Comparison of ENCODE assay signal across 11 mouse cellular contexts in genomic region chr19:47319521-47320330, GRCm38 (mm10).
DNase-seq lines count a peak whose midpoint lies in the region; ATAC-seq and TF ChIP-seq lines count a peak whose summit lies in the region.
"Had no signal": no experiment of that assay in that cellular context is flagged by ENCODE, and none has a peak within 500 bp of the region (broad histone marks: within the 10 kb centered on the region; RNA-seq: fewer than 3 reads in every experiment).

No protein-coding gene starts in this region.

- H3K4me3 ChIP-seq in heart, adult 2 months = peak overlapping the region; percentile 25
- H3K4me3 ChIP-seq in testis, adult 2 months (ENCODE audit: control insufficient read depth, low read depth, low read length) = peak overlapping the region; percentile 44
- H3K4me3 ChIP-seq in limb, embryonic 13.5 days = 0 out of 2 replicates have a peak overlapping the region, but pooled peaks have one; percentile 2

- H3K36me3 ChIP-seq in heart, adult 2 months (ENCODE audit: control insufficient read depth, insufficient read depth, low read length) = no peaks in the 10 kb centered on the region
- H3K36me3 ChIP-seq in testis, adult 2 months (ENCODE audit: control insufficient read depth, insufficient read depth, low read length) = no peaks in the 10 kb centered on the region
- no peaks in the 10 kb centered on the region for H3K36me3 ChIP-seq in limb, embryonic 13.5 days

- intact Hi-C loops in heart, adult 2 months (cut with DNase I) = loop anchor here (5.0 kb wide), 1 partner anchor 42 kb away; no protein-coding TSS in a partner anchor

- H3K27ac ChIP-seq in heart, adult 2 months = peak overlapping the region; percentile 74
- peak overlapping the region; percentile 47; the same call in 1 of the 2 replicates for H3K27ac ChIP-seq in testis, adult 2 months (ENCODE audit: control insufficient read depth, insufficient read depth, low read depth, low read length)
- peak overlapping the region; percentile 78 for H3K27ac ChIP-seq in limb, embryonic 13.5 days

- H3K4me1 ChIP-seq in heart, adult 2 months (ENCODE audit: control insufficient read depth, insufficient read depth, low read length) = peaks cover 35% of the 10 kb centered on the region
- peaks cover 5% of the 10 kb centered on the region for H3K4me1 ChIP-seq in testis, adult 2 months (ENCODE audit: control insufficient read depth, insufficient read depth, low read length)
- H3K4me1 ChIP-seq in limb, embryonic 13.5 days = peaks cover 95% of the 10 kb centered on the region

- no peaks in the 10 kb centered on the region for H3K9me3 ChIP-seq in limb, embryonic 13.5 days

- H3K9ac ChIP-seq in heart, adult 2 months (ENCODE audit: low read depth, low read length) = peak overlapping the region; percentile 29
- peak overlapping the region; percentile 55 for H3K9ac ChIP-seq in limb, embryonic 13.5 days

- TF ChIP-seq EP300 in heart, adult 2 months (IDR thresholded peaks at IDR 0.05; ENCODE audit: insufficient read depth, low read depth, low read length) = no peak

- no peaks in the 10 kb centered on the region for H3K27me3 ChIP-seq in heart, adult 2 months (ENCODE audit: control insufficient read depth, insufficient read depth, low read length)
- H3K27me3 ChIP-seq in testis, adult 2 months (ENCODE audit: control insufficient read depth, insufficient read depth, low read length) = no peaks in the 10 kb centered on the region
- H3K27me3 ChIP-seq in limb, embryonic 13.5 days = no peaks in the 10 kb centered on the region

- no peaks in the 10 kb centered on the region for H3K79me2 ChIP-seq in heart, adult 2 months (replicated peaks; ENCODE audit: control insufficient read depth, insufficient read depth, low read length)

- no peak for ATAC-seq in limb, embryonic 13.5 days (ENCODE audit: low FRiP score, low read depth)
- ATAC-seq: forebrain, embryonic 14.5 days had no signal

- no peak for DNase-seq in heart, adult 2 months
- DNase-seq in heart, adult 9 months (ENCODE audit: low spot score in 2 of 2) = no peak
- DNase-seq in testis, postnatal 14 days (ENCODE audit: low spot score) = no peak
- DNase-seq in embryo, embryonic 11 days = no peak
- DNase-seq in cerebellum, postnatal 36 days = no peak
- DNase-seq in adrenal gland, adult 18-20 months (ENCODE audit: low spot score in 2 of 2) = no peak
- DNase-seq: layer of hippocampus, adult 9-11 months; thymus, adult 2 months had no signal

- 47% methylated on average over 10 of the region's 10 CpGs for WGBS in heart, adult 2 months
- 55% methylated on average over 10 of the region's 10 CpGs for WGBS in limb, embryonic 13.5 days

- peak; percentile 35 for TF ChIP-seq CTCF in heart, adult 2 months (IDR thresholded peaks at IDR 0.05)
- no peak for TF ChIP-seq CTCF in testis, adult 2 months (IDR thresholded peaks at IDR 0.05; ENCODE audit: control insufficient read depth, insufficient read depth, insufficient replicate concordance, low read depth, low read length)

- TF ChIP-seq POLR2A in heart, adult 2 months (IDR thresholded peaks at IDR 0.05; ENCODE audit: insufficient read depth, low read depth, low read length) = no peak
- TF ChIP-seq POLR2A in testis, adult 2 months (IDR thresholded peaks at IDR 0.05; ENCODE audit: control insufficient read depth, low read depth, low read length) = no peak

- peak overlapping the region; percentile 42 for H3K4me2 ChIP-seq in limb, embryonic 13.5 days (replicated peaks)
